In genomic region chr9:77160277-77160926, GRCm38 (mm10) we compare ENCODE assay signal across 19 mouse cellular contexts.
"Had no signal": no experiment of that assay in that cellular context is flagged by ENCODE, and none has a peak within 500 bp of the region (broad histone marks: within the 10 kb centered on the region; RNA-seq: fewer than 3 reads in every experiment).

No protein-coding gene starts in this region.

- H3K4me1 ChIP-seq: midbrain, embryonic 10.5 days; midbrain, embryonic 12.5 days; neural tube, embryonic 13.5 days; neural tube, embryonic 15.5 days had no signal

- H3K9ac ChIP-seq: lung, embryonic 14.5 days; midbrain, embryonic 12.5 days; neural tube, embryonic 13.5 days; neural tube, embryonic 15.5 days had no signal

- H3K27me3 ChIP-seq: midbrain, embryonic 12.5 days; neural tube, embryonic 13.5 days; neural tube, embryonic 15.5 days had no signal

- ATAC-seq: midbrain, embryonic 16.5 days had no signal

- DNase-seq: lung, adult 18-20 months; lung, embryonic 14.5 days; lung, postnatal 10 days; lung, postnatal 4 days; midbrain, embryonic 14.5 days; retina, postnatal 1 day; right cerebral cortex, adult 18-20 months; right cerebral cortex, postnatal 25 days; right cerebral cortex, postnatal 4 days; spleen, adult 18-20 months; thymus, adult 18-20 months; thymus, postnatal 14 days; thymus, postnatal 36 days had no signal

- H3K9me3 ChIP-seq: midbrain, embryonic 10.5 days; midbrain, embryonic 12.5 days; neural tube, embryonic 13.5 days; neural tube, embryonic 15.5 days had no signal

- H3K36me3 ChIP-seq: midbrain, embryonic 10.5 days; midbrain, embryonic 12.5 days; neural tube, embryonic 13.5 days; neural tube, embryonic 15.5 days had no signal

- H3K4me2 ChIP-seq: lung, embryonic 14.5 days; midbrain, embryonic 12.5 days; neural tube, embryonic 13.5 days; neural tube, embryonic 15.5 days had no signal

- H3K4me3 ChIP-seq: midbrain, embryonic 10.5 days; midbrain, embryonic 12.5 days; myocyte; neural tube, embryonic 13.5 days; neural tube, embryonic 15.5 days had no signal

- H3K27ac ChIP-seq: midbrain, embryonic 10.5 days; midbrain, embryonic 12.5 days; neural tube, embryonic 13.5 days; neural tube, embryonic 15.5 days had no signal
